Mouse (Mus musculus) layer of hippocampus, adult 11-12 months (tissue): Measurements from ENCODE around the gene Trabd2b.

Experiments
- DNase-seq: peaks from one replicate; pipeline ENCODE4 v3.0.0; 2022; ENCODE audit warnings: low spot score

The Trabd2b gene

GRCm38 (mm10) chr4:114495688-114496426, 89.3 kb downstream of the Trabd2b start:
- DNase-seq: no peak

GRCm38 (mm10) chr4:114499650-114500049, 93.1 kb downstream of the Trabd2b start:
- DNase-seq: no peak

- DNase-seq: no peak
Observed at GRCm38 (mm10) chr4:114500317-114500716, 93.8 kb downstream of the Trabd2b start.

- DNase-seq: no peak
Observed at GRCm38 (mm10) chr4:114501048-114501447, 94.5 kb downstream of the Trabd2b start.

- no peak for DNase-seq
Observed at GRCm38 (mm10) chr4:114501611-114502010, 95.1 kb downstream of the Trabd2b start.

- DNase-seq: no peak
Observed at GRCm38 (mm10) chr4:114504227-114505041, 97.9 kb downstream of the Trabd2b start.

- no peak for DNase-seq
Observed at GRCm38 (mm10) chr4:114509601-114510000, 103.1 kb downstream of the Trabd2b start.

GRCm38 (mm10) chr4:114511649-114512048, 105.1 kb downstream of the Trabd2b start:
- DNase-seq: no peak

GRCm38 (mm10) chr4:114513149-114513548, 106.6 kb downstream of the Trabd2b start:
- DNase-seq: peak; percentile 41

GRCm38 (mm10) chr4:114515330-114515771, 108.8 kb downstream of the Trabd2b start:
- DNase-seq: no peak

GRCm38 (mm10) chr4:114516651-114517050, 110.1 kb downstream of the Trabd2b start:
- no peak for DNase-seq

- DNase-seq: no peak
Observed at GRCm38 (mm10) chr4:114518061-114518460, 111.5 kb downstream of the Trabd2b start.

GRCm38 (mm10) chr4:114518571-114518970, 112.0 kb downstream of the Trabd2b start:
- DNase-seq: no peak

GRCm38 (mm10) chr4:114519321-114519720, 112.8 kb downstream of the Trabd2b start:
- no peak for DNase-seq

GRCm38 (mm10) chr4:114519966-114520365, 113.4 kb downstream of the Trabd2b start:
- no peak for DNase-seq

- no peak for DNase-seq
Observed at GRCm38 (mm10) chr4:114523335-114524188, 117.0 kb downstream of the Trabd2b start.

GRCm38 (mm10) chr4:114531591-114531990, 125.1 kb downstream of the Trabd2b start:
- no peak for DNase-seq

GRCm38 (mm10) chr4:114533894-114534754, 127.6 kb downstream of the Trabd2b start:
- DNase-seq: no peak

GRCm38 (mm10) chr4:114537376-114537974, 131.0 kb downstream of the Trabd2b start:
- DNase-seq: no peak

- no peak for DNase-seq
Observed at GRCm38 (mm10) chr4:114540031-114540430, 133.5 kb downstream of the Trabd2b start.

GRCm38 (mm10) chr4:114541221-114541620, 134.7 kb downstream of the Trabd2b start:
- no peak for DNase-seq
